Mouse (Mus musculus) midbrain, embryonic 15.5 days (tissue): ENCODE results near the gene Gclc. TPM values are rescaled to one million over a fixed set of nuclear protein-coding genes. Genes with fewer than 3 reads are reported as not detected.

ENCODE experiments used
- ATAC-seq: fragments of 200-750 bp; cut with Nextera tagmentation; replicated peaks from 2 replicates; pipeline ENCODE4 v1.8.0; 2017; ENCODE audit warnings: moderate TSS enrichment
- H3K27ac ChIP-seq: fragments of 300-500 bp; sonication (generic); 2 replicates; pipeline ENCODE4 v1.5.1; 2015; ENCODE audit warnings: mild to moderate bottlenecking, inconsistent platforms
- H3K27me3 ChIP-seq: fragments of 300-500 bp; sonication (generic); replicated peaks from 2 replicates; pipeline ENCODE4 v1.6.1; 2015; ENCODE audit warnings: inconsistent platforms
- H3K36me3 ChIP-seq: fragments of 300-500 bp; sonication (generic); replicated peaks from 2 replicates; pipeline ENCODE4 v1.6.1; 2015; ENCODE audit warnings: inconsistent platforms
- H3K4me1 ChIP-seq: fragments of 300-500 bp; sonication (generic); 2 replicates; pipeline ENCODE4 v1.6.1; 2015; ENCODE audit warnings: inconsistent platforms
- H3K4me2 ChIP-seq: fragments of 300-500 bp; sonication (generic); 2 replicates; pipeline ENCODE4 v1.6.1; 2015; ENCODE audit warnings: inconsistent platforms, mild to moderate bottlenecking, moderate library complexity
- H3K4me3 ChIP-seq: fragments of 300-500 bp; sonication (generic); 2 replicates; pipeline ENCODE4 v1.5.1; 2015; ENCODE audit warnings: mild to moderate bottlenecking, inconsistent platforms
- H3K9ac ChIP-seq: fragments of 300-500 bp; sonication (generic); 2 replicates; pipeline ENCODE4 v1.6.1; 2015; ENCODE audit warnings: mild to moderate bottlenecking, inconsistent platforms
- H3K9me3 ChIP-seq: fragments of 300-500 bp; sonication (generic); 2 replicates; pipeline ENCODE4 v1.6.1; 2016; ENCODE audit warnings: inconsistent platforms
- WGBS: fragments of 180-500 bp; shearing (Covaris S2); methylation state at CpG from one replicate; pipeline ENCODE4 v1.1.7; 2015; ENCODE audit warnings: mixed read lengths; 5-methylcytosine and 5-hydroxymethylcytosine counted together
- polyA plus RNA-seq: library from polyadenylated mRNA; unstranded; fragments of >200 nt; fragmentation: Nextera tagmentation; extraction: Ambion mirVana; gene quantifications from 2 replicates; pipeline ENCODE4 v1.2.1, GENCODE M21; 2015

Gclc gene
- polyA plus RNA-seq, 1 experiment from 2014 or later, result 16.7 TPM

DNA sequence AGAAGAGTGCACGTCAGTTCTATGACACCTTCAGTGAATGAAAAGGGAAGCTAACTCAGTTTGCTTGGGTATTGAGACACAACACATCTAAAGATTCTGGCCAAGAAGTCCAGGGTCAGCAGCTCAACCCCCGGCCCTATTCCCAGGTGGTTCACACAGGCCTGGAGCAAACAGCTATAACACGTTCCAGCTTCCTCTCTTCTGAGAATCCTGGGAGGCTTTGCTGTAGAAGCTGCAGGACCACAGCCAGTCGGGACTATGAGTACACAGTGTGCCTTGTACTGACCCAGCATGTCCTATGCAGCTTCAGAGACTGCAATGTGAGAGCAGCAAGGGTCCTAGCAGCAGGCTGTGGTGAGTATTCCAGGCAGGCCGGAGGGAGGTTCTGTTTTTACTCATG lies 84.3 kb downstream of the Gclc start:
- no peaks in the 10 kb centered on the region for H3K4me1 ChIP-seq
- no peaks in the 10 kb centered on the region for H3K27me3 ChIP-seq
- no peak for ATAC-seq
- no peak overlapping the region for H3K9ac ChIP-seq
- H3K4me3 ChIP-seq, result no peak overlapping the region
- H3K9me3 ChIP-seq, result no peaks in the 10 kb centered on the region
- no peak overlapping the region for H3K4me2 ChIP-seq
- H3K36me3 ChIP-seq, result no peaks in the 10 kb centered on the region
- H3K27ac ChIP-seq, result no peak overlapping the region
- 87% methylated on average over 5 of the region's 5 CpGs for WGBS

Other genes starting within 250 kb of the Gclc start
- 5.2 and 6.6 TPM in 2 replicates for gene Lrrc1, start 209.7 kb upstream of the Gclc start, polyA plus RNA-seq
- gene Klhl31, start 118.0 kb upstream of the Gclc start, polyA plus RNA-seq, result 0.08 and 0.10 TPM in 2 replicates
- 58.7 and 62.0 TPM in 2 replicates for gene Elovl5, start 162.8 kb downstream of the Gclc start, polyA plus RNA-seq